Mouse (Mus musculus) liver, embryonic 14.5 days (tissue): ENCODE results near the gene Gtf2f1. TPM values are rescaled to one million over a fixed set of nuclear protein-coding genes. Genes with fewer than 3 reads are reported as not detected.

Source experiments
- ATAC-seq: fragments of 200-750 bp; cut with Nextera tagmentation; 2 replicates; pipeline ENCODE4 v1.8.0; 2017; ENCODE audit warnings: moderate number of reproducible peaks, mild to moderate bottlenecking, moderate library complexity; ENCODE audit not compliant: insufficient read depth
- DNase-seq, 3 experiments: peaks; one replicate each; pipeline ENCODE4 v3.0.0-alpha.2; 2012 to 2013; ENCODE audit warnings: low read depth in 3 of 3, low spot score in 3 of 3
- H3K27ac ChIP-seq: fragments of 300-500 bp; sonication (generic); 2 replicates; pipeline ENCODE4 v1.5.1; 2014; ENCODE audit warnings: moderate library complexity, mild to moderate bottlenecking, control low read depth, inconsistent platforms
- H3K27me3 ChIP-seq: fragments of 300-500 bp; sonication (generic); 2 replicates; pipeline ENCODE4 v1.6.1; 2014; ENCODE audit warnings: mild to moderate bottlenecking, low read length, moderate library complexity; ENCODE audit not compliant: control insufficient read depth, insufficient read depth
- H3K36me3 ChIP-seq: fragments of 300-500 bp; sonication (generic); replicated peaks from 2 replicates; pipeline ENCODE4 v1.6.1; 2014; ENCODE audit warnings: low read depth; ENCODE audit not compliant: control insufficient read depth, insufficient read depth
- H3K4me1 ChIP-seq, 2 experiments: fragments of 200-500 bp in 1 of 2; fragments of 300-500 bp in 1 of 2; sonication (generic) in 1 of 2; replicated peaks; 2 replicates each; pipeline ENCODE4 v1.6.1; 2012 to 2014; ENCODE audit warnings: antibody characterized with exemption in 1 of 2, inconsistent platforms in 1 of 2, low read length in 1 of 2; ENCODE audit not compliant: control insufficient read depth in 2 of 2, insufficient read depth in 2 of 2
- H3K4me2 ChIP-seq: fragments of 300-500 bp; sonication (generic); 2 replicates; pipeline ENCODE4 v1.6.1; 2014; ENCODE audit warnings: low read depth, mild to moderate bottlenecking, control low read depth, moderate library complexity
- H3K4me3 ChIP-seq, 2 experiments: fragments of 200-500 bp in 1 of 2; fragments of 300-500 bp in 1 of 2; sonication (generic) in 1 of 2; 2 replicates each; pipeline ENCODE4 v1.5.1; 2012 to 2014; ENCODE audit warnings: low read depth in 2 of 2, low read length in 2 of 2, mild to moderate bottlenecking in 2 of 2, control low read depth in 1 of 2, inconsistent platforms in 1 of 2, moderate library complexity in 1 of 2; ENCODE audit not compliant: insufficient read depth in 1 of 2
- H3K9ac ChIP-seq: fragments of 300-500 bp; sonication (generic); replicated peaks from 2 replicates; pipeline ENCODE4 v1.6.1; 2014; ENCODE audit warnings: mild to moderate bottlenecking, control low read depth, moderate library complexity
- H3K9me3 ChIP-seq: fragments of 300-500 bp; sonication (generic); 2 replicates; pipeline ENCODE4 v1.6.1; 2016; ENCODE audit warnings: low read length, mixed read lengths; ENCODE audit not compliant: control insufficient read depth
- CTCF ChIP-seq: IDR thresholded peaks from 2 replicates; pipeline ENCODE4 v1.5.1; 2016; ENCODE audit warnings: antibody characterized with exemption, low read depth, control low read depth
- EP300 ChIP-seq: IDR thresholded peaks from 2 replicates; pipeline ENCODE4 v1.6.1; 2016; ENCODE audit warnings: antibody characterized with exemption, low read depth
- WGBS: fragments of 180-500 bp; shearing (Covaris S2); extraction: QIAGEN DNeasy Blood & Tissue Kit; methylation state at CpG from one replicate; pipeline ENCODE4 v1.1.7; 2014; ENCODE audit not compliant: insufficient replicate concordance; 5-methylcytosine and 5-hydroxymethylcytosine counted together
- polyA plus RNA-seq, 2 experiments: library from polyadenylated mRNA; depleted of rRNA in 1 of 2; stranded (reverse) in 1 of 2; unstranded in 1 of 2; fragments of >200 nt; fragmentation: Nextera tagmentation in 1 of 2; extraction: Ambion mirVana in 1 of 2; gene quantifications; 2 replicates each; pipeline versions ENCODE4 v1.2.1 to v1.2.3; 2012 to 2014

Gene Gtf2f1
- polyA plus RNA-seq, 2 experiments = 47.3 to 56.5 TPM

GRCm38 (mm10) chr17:57007137-57007905 lies 3.8 kb downstream of the Gtf2f1 start:
- DNase-seq = no peak
- H3K9me3 ChIP-seq = no peaks in the 10 kb centered on the region
- no peak for ATAC-seq
- H3K4me2 ChIP-seq = no peak overlapping the region
- TF ChIP-seq EP300 (no peak), CTCF (peak; percentile 60)
- peaks cover 18 to 22% of the 10 kb centered on the region in 2 experiments for H3K4me1 ChIP-seq
- no peaks in the 10 kb centered on the region for H3K27me3 ChIP-seq
- no peak overlapping the region for H3K27ac ChIP-seq
- 79% methylated on average over 13 of the region's 13 CpGs for WGBS
- H3K4me3 ChIP-seq = no peak overlapping the region
- no peak overlapping the region for H3K9ac ChIP-seq
- H3K36me3 ChIP-seq = peaks cover 55% of the 10 kb centered on the region

DNA sequence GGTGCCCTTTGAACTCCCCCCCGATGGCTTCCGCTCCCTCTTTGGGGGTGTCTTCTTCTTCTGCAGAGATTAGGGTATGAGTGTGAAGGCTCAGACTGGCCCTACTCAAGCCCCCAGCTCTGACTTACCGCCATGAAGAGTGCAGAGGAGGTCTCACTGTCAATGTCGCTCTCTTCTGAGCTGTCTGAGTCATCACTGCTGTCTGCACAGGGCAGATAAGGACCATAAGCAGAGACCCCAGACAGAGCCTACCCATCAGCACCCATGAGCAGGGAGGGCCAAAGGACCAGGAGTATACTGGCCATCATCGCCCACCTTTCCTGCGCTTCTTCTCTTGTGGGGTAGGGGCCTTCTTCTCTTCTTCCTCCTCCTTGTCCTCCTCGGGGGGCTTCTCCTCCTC lies 7.1 kb downstream of the Gtf2f1 start:
- H3K4me2 ChIP-seq = no peak overlapping the region
- no peaks in the 10 kb centered on the region for H3K27me3 ChIP-seq
- H3K9ac ChIP-seq = no peak overlapping the region
- WGBS = 55% methylated on average over 7 of the region's 7 CpGs
- ATAC-seq (peak; percentile 71), DNase-seq (no peak)
- peaks cover 5 to 7% of the 10 kb centered on the region in 2 experiments; a peak in 3 of 4 replicates for H3K4me1 ChIP-seq
- no peaks in the 10 kb centered on the region for H3K9me3 ChIP-seq
- H3K27ac ChIP-seq = no peak overlapping the region
- H3K4me3 ChIP-seq = no peak overlapping the region
- peak; percentile 51 for TF ChIP-seq EP300
- TF ChIP-seq CTCF = no peak
- H3K36me3 ChIP-seq = peaks cover 55% of the 10 kb centered on the region

GRCm38 (mm10) chr17:57001228-57001627 lies 9.9 kb downstream of the Gtf2f1 start:
- Histone ChIP-seq H3K4me3 (no peak overlapping the region), H3K4me2 (no peak overlapping the region), H3K9ac (no peak overlapping the region), H3K9me3 (no peaks in the 10 kb centered on the region), H3K27ac (no peak overlapping the region), H3K27me3 (no peaks in the 10 kb centered on the region), H3K36me3 (peaks cover 33% of the 10 kb centered on the region), H3K4me1 (peaks cover 8 to 15% of the 10 kb centered on the region in 2 experiments; a peak in 3 of 4 replicates)
- TF ChIP-seq EP300 (no peak), CTCF (no peak)
- no peak for DNase-seq
- no peak for ATAC-seq
- 55% methylated on average over 8 of the region's 8 CpGs for WGBS

- H3K4me1 ChIP-seq = peaks cover 8 to 15% of the 10 kb centered on the region in 2 experiments; a peak in 3 of 4 replicates
- no peak within 1 kb of the TSS for H3K4me2 ChIP-seq
- WGBS = 79% methylated on average over 9 of the region's 9 CpGs
- no peak for TF ChIP-seq CTCF
- TF ChIP-seq EP300 = no peak
- H3K27me3 ChIP-seq = no peaks in the 10 kb centered on the region
- DNase-seq = no peak
- no peak within 1 kb of the TSS for H3K4me3 ChIP-seq
- no peak within 1 kb of the TSS for H3K9ac ChIP-seq
- H3K27ac ChIP-seq = no peak within 1 kb of the TSS
- H3K9me3 ChIP-seq = no peaks in the 10 kb centered on the region
- H3K36me3 ChIP-seq = peaks cover 31% of the 10 kb centered on the region
- ATAC-seq = no peak
These were observed 11.0 kb downstream of the Gtf2f1 start, which contains the start of gene Pspn for GRCm38 (mm10) chr17:56999968-57000609. Gene Pspn, minus strand, starts transcription at chr17:57000018.

DNA sequence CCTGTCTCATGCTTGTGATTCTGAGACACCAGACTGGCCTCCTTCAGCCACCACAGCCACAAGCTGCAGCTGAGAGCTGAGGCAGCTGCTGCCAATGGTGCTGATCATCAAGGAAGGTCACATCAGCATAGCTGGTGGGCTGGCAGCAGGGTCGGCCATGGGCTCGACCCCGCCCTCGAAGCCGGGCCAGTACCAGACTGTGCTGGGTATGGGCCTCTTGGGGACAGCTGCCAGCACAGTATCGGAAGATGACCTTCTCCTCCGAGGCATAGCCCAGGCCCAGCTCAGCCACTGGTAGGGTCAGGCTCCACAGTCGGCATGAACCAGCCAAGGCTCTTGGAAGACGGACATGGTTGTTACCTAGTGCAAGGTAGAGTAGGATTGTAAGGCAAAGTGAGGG lies 11.7 kb downstream of the Gtf2f1 start:
- Histone ChIP-seq H3K9ac (no peak overlapping the region), H3K4me1 (peaks cover 8 to 15% of the 10 kb centered on the region in 2 experiments; a peak in 3 of 4 replicates), H3K36me3 (peaks cover 32% of the 10 kb centered on the region), H3K27ac (no peak overlapping the region), H3K4me2 (no peak overlapping the region), H3K27me3 (no peaks in the 10 kb centered on the region), H3K4me3 (no peak overlapping the region), H3K9me3 (no peaks in the 10 kb centered on the region)
- TF ChIP-seq EP300 = no peak
- DNase-seq (no peak), ATAC-seq (no peak)
- WGBS = 84% methylated on average over 9 of the region's 9 CpGs
